Mouse (Mus musculus): ENCODE results near the gene Hoxa4. TPM values are rescaled to one million over a fixed set of nuclear protein-coding genes. Genes with fewer than 3 reads are reported as not detected.

The Hoxa4 gene
- polyA plus RNA-seq (2012; rRNA removed) = 2.3 and 2.4 TPM in 2 replicates

DNA sequence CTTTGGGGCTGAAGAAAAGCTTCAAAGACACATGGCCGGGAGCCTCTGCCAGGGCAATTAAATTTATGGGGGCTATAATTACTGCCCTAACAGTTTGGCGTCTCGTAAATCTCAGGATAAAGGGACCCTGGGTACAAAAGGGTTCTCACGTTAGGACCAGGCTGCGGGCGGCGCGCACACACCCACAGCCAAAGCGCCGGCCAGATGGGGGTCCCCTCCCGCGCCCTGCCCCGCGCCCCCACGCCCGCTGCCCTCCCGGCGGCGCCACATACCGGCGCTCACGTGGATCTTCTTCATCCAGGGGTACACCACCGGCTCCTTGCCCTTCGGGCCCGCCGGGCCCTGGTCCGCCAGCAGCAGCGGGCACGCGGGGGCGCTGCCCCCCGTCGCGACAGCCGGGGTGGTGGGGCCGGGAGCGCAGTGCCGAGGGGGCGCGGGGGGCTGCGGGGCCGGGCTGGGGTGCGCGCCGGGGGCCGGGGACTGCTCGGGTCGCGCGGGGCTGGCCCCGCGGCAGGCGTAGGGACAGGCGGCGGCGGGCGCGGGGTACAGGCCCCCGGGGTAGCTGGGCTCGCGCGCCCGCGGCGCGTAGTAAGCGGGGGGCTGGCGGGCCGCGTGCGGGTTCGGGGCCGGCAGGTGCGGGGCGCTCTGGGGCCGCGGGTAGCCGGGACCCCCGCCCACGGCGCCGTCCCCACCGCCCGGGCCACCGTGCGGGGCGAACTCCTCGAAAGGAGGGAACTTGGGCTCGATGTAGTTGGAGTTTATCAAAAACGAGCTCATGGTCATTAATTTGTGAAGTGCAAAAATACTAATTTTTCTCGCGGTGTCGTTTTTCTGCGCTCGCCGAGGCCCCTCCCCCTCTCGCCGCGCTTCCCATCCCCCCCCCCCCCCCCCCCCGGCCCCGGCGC, at the start of gene Hoxa4:
Gene Hoxa4 (minus strand): TSS at position 848 of the 905 bp plus-strand sequence.
- H3K4me1 ChIP-seq (ENCODE audit: control insufficient read depth, insufficient read depth, insufficient read length, low read length) = peaks cover 5% of the 10 kb centered on the region
- 10% methylated on average over 92 of the region's 102 CpGs for WGBS
- H3K27me3 ChIP-seq (ENCODE audit: control insufficient read depth, insufficient read depth, low read length) = peaks cover 30% of the 10 kb centered on the region
- peak within 1 kb of the TSS; percentile 53 for H3K27ac ChIP-seq (ENCODE audit: insufficient read depth, low read depth, low read length)
- H3K36me3 ChIP-seq (ENCODE audit: control insufficient read depth, insufficient read depth, low read length) = no peaks in the 10 kb centered on the region
- TF ChIP-seq POLR2A (IDR thresholded peaks at IDR 0.05; ENCODE audit: low read depth, low read length) = no peak
- no peak for TF ChIP-seq CTCF (IDR thresholded peaks at IDR 0.05; ENCODE audit: extremely low read depth, insufficient read length, insufficient replicate concordance, low read depth, low read length)
- peak within 1 kb of the TSS; percentile 99 for H3K4me3 ChIP-seq (ENCODE audit: low read depth, low read length)

DNA sequence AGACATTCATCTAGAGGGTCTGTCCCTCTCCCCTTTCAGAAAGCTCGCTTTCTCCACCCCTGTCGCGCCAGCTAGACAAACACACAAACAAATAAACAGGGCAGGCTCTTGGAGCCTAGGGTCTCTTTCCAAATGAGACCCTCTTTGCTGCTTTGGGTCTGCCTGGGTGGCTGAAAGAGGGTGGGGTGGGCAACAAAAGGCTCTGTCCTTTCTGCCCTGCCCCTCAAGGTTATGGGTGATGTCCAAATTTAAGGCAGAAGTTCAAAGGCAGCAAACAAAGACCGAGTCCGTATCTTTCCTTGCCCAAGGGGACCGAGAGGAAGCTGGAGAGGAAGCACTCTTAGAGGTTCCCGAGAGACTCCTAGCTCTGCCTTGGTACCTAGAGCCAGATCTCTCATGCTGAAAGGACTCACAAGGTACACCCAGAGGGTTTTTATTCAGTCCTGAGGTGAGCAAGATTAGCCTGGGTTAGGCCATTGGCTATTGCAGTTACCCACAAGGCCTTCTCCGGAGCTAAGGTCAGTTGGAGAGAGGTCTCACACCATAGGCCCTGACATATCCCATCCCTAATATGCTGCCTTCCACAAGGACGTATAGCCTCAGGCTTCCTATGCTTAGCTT, 49.6 kb upstream of the Hoxa4 start:
- no peak for TF ChIP-seq CTCF (IDR thresholded peaks at IDR 0.05; ENCODE audit: extremely low read depth, insufficient read length, insufficient replicate concordance, low read depth, low read length)
- no peak for TF ChIP-seq POLR2A (IDR thresholded peaks at IDR 0.05; ENCODE audit: low read depth, low read length)
- no peak overlapping the region for H3K4me3 ChIP-seq (ENCODE audit: low read depth, low read length)
- peaks cover 84% of the 10 kb centered on the region for H3K27me3 ChIP-seq (ENCODE audit: control insufficient read depth, insufficient read depth, low read length)
- H3K4me1 ChIP-seq (ENCODE audit: control insufficient read depth, insufficient read depth, insufficient read length, low read length) = no peaks in the 10 kb centered on the region
- 9% methylated on average over 9 of the region's 9 CpGs for WGBS
- H3K27ac ChIP-seq (ENCODE audit: insufficient read depth, low read depth, low read length) = no peak overlapping the region
- H3K36me3 ChIP-seq (ENCODE audit: control insufficient read depth, insufficient read depth, low read length) = no peaks in the 10 kb centered on the region

- no peak within 1 kb of the TSS for H3K4me3 ChIP-seq (ENCODE audit: low read depth, low read length)
- TF ChIP-seq POLR2A (IDR thresholded peaks at IDR 0.05; ENCODE audit: low read depth, low read length) = no peak
- peak; percentile 75 for TF ChIP-seq CTCF (IDR thresholded peaks at IDR 0.05; ENCODE audit: extremely low read depth, insufficient read length, insufficient replicate concordance, low read depth, low read length)
- H3K27me3 ChIP-seq (ENCODE audit: control insufficient read depth, insufficient read depth, low read length) = peaks cover 84% of the 10 kb centered on the region
- 3% methylated on average over 35 of the region's 35 CpGs for WGBS
- no peaks in the 10 kb centered on the region for H3K36me3 ChIP-seq (ENCODE audit: control insufficient read depth, insufficient read depth, low read length)
- H3K4me1 ChIP-seq (ENCODE audit: control insufficient read depth, insufficient read depth, insufficient read length, low read length) = no peaks in the 10 kb centered on the region
- no peak within 1 kb of the TSS for H3K27ac ChIP-seq (ENCODE audit: insufficient read depth, low read depth, low read length)
Measured at GRCm38 (mm10) chr6:52240389-52241000, 48.9 kb upstream of the Hoxa4 start, which contains the start of gene Hoxa10. Gene Hoxa10, minus strand, starts transcription at chr6:52240854.

DNA sequence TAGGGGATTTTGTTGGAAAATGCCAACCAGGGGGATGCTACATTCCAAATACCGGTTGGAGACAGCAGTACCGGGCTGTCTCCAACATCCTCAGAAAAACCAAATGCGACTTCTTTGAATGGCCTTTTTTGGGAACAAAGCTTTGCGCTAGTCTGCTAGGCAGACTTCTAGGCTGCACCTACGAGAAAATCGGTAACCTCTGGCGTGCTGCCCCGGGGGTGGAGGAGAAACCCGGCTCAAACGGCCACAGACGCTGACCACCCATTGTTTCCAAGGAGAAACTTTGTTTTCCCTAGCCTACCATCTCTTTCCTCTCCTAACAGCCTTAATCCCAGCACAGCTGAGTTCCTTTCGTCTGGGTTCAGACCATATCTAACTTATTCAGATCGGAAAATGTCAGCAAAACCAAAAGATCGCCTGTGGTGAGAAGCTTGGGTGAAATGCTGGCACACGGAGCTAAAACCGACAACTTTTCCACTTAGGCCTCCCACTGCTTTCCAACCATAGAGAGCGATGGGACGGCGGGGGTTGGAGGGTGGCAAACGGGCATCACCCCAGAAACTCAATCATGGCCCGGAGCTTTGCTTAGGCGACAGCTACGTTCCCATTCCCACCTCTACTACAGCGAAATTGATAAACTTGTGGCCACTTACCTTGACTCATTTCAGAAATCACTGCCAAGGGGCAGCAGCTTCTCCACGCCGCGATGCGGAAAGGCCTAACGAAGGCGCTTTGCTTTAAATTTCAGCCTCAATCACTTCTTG, 48.3 kb upstream of the Hoxa4 start:
- WGBS = 8% methylated on average over 30 of the region's 30 CpGs
- TF ChIP-seq POLR2A (IDR thresholded peaks at IDR 0.05; ENCODE audit: low read depth, low read length) (no peak), CTCF (IDR thresholded peaks at IDR 0.05; ENCODE audit: extremely low read depth, insufficient read length, insufficient replicate concordance, low read depth, low read length) (no peak)
- no peaks in the 10 kb centered on the region for H3K4me1 ChIP-seq (ENCODE audit: control insufficient read depth, insufficient read depth, insufficient read length, low read length)
- H3K27me3 ChIP-seq (ENCODE audit: control insufficient read depth, insufficient read depth, low read length) = peaks cover 84% of the 10 kb centered on the region
- H3K4me3 ChIP-seq (ENCODE audit: low read depth, low read length) = no peak overlapping the region
- H3K36me3 ChIP-seq (ENCODE audit: control insufficient read depth, insufficient read depth, low read length) = no peaks in the 10 kb centered on the region
- H3K27ac ChIP-seq (ENCODE audit: insufficient read depth, low read depth, low read length) = no peak overlapping the region

DNA sequence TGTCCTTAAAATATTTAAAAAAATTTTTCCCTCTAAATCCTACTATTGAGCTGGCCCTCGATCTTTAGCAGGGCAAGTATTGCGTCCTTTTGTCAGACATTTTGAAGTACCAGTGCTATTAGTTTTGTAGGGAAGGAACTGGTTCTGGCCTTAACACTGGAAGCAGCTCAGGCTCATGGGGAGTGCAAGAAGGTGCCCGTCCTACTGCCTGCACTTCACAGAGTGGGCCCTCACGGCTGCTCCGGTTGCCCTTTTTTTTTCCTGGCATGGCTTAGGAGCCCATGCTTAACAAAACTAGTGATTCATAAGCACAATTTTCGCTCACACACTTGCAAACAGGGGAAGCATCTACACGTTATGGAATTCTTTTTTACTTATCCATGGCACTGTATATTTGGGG, 47.4 kb upstream of the Hoxa4 start:
- peaks cover 85% of the 10 kb centered on the region for H3K27me3 ChIP-seq (ENCODE audit: control insufficient read depth, insufficient read depth, low read length)
- H3K27ac ChIP-seq (ENCODE audit: insufficient read depth, low read depth, low read length) = no peak overlapping the region
- no peak for TF ChIP-seq POLR2A (IDR thresholded peaks at IDR 0.05; ENCODE audit: low read depth, low read length)
- no peak for TF ChIP-seq CTCF (IDR thresholded peaks at IDR 0.05; ENCODE audit: extremely low read depth, insufficient read length, insufficient replicate concordance, low read depth, low read length)
- H3K4me1 ChIP-seq (ENCODE audit: control insufficient read depth, insufficient read depth, insufficient read length, low read length) = no peaks in the 10 kb centered on the region
- H3K4me3 ChIP-seq (ENCODE audit: low read depth, low read length) = no peak overlapping the region
- no peaks in the 10 kb centered on the region for H3K36me3 ChIP-seq (ENCODE audit: control insufficient read depth, insufficient read depth, low read length)
- WGBS = 16% methylated on average over 7 of the region's 7 CpGs

DNA sequence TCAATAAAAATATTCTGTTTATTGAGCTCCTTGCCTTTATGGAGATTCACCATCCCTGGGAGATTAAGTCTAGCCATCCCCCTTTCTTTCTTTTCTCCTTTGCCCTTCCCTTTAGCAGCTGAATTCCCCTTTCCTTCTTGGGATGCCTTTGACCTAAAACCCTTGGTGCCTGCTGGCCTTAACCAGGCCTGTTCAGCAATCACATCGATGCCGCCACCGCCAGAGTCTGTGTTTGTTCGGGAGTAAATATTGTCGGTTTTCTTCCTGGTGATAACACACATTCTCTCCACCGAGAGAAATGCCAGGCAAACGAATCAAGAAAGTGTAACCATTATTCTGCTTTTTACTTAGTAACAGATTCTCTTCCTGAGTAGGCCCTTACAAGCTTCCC, 46.6 kb upstream of the Hoxa4 start:
- Histone ChIP-seq H3K36me3 (ENCODE audit: control insufficient read depth, insufficient read depth, low read length) (no peaks in the 10 kb centered on the region), H3K4me1 (ENCODE audit: control insufficient read depth, insufficient read depth, insufficient read length, low read length) (no peaks in the 10 kb centered on the region), H3K27me3 (ENCODE audit: control insufficient read depth, insufficient read depth, low read length) (peaks cover 85% of the 10 kb centered on the region), H3K4me3 (ENCODE audit: low read depth, low read length) (no peak overlapping the region), H3K27ac (ENCODE audit: insufficient read depth, low read depth, low read length) (no peak overlapping the region)
- WGBS = 4% methylated on average over 7 of the region's 7 CpGs
- TF ChIP-seq CTCF (IDR thresholded peaks at IDR 0.05; ENCODE audit: extremely low read depth, insufficient read length, insufficient replicate concordance, low read depth, low read length) (no peak), POLR2A (IDR thresholded peaks at IDR 0.05; ENCODE audit: low read depth, low read length) (no peak)

All from small intestine, adult 2 months (tissue).